Mouse (Mus musculus) cortical plate, adult 2 months (tissue): ENCODE measurements around the gene Ifna2.

Source experiments
- CTCF ChIP-seq: fragments of 200-500 bp; IDR thresholded peaks from 2 replicates; pipeline ENCODE4 v1.5.1; 2011; ENCODE audit warnings: mild to moderate bottlenecking, control low read depth, low read length; ENCODE audit not compliant: insufficient read depth; ENCODE audit errors: extremely low read depth
- POLR2A ChIP-seq: fragments of 200-500 bp; IDR thresholded peaks from 2 replicates; pipeline ENCODE4 v1.6.1; 2011; ENCODE audit warnings: mild to moderate bottlenecking, low read length, control low read depth; ENCODE audit not compliant: insufficient read depth; ENCODE audit errors: extremely low read depth

GRCm38 (mm10) chr4:88721791-88722721 is 38.3 kb upstream of the Ifna2 start, which contains the start of the genes Gm26566 and Klhl9:
- peak; percentile 82 for TF ChIP-seq POLR2A
- no peak for TF ChIP-seq CTCF
